Mouse (Mus musculus) fat pad, adult 2 months (tissue): ENCODE data around the gene Tmem165.

Experiments
- DNase-seq: peaks from one replicate; pipeline ENCODE4 v3.0.0-alpha.2; 2011; ENCODE audit warnings: low read depth, low spot score; ENCODE audit errors: extremely low read depth

Gene Tmem165

DNA sequence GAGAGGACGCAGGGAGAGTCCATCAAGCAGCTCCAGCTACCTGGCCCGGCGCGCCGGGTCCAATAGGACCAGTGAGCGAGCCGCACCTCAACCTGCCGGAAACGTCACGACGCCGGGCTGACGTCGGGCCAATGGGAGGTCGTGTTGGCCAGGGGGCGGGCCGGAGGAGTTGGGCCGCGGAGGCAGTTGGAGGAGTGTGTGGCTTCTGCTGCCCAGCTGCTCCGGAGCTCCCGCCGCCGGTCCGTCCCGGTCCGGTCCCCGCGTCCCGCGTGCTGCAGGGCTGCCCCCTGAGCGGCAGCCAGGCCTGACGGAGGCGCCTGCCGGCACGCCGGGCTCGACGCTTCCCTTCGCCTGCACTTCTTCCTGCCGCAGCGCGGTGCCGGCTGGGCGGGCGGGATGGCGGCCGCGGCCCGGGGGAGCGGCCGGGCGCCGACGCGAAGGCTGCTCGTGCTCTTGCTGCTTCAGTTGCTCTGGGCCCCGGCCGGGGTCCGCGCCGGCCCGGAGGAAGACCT lies at the start of gene Tmem165:
TSS of gene Tmem165 (plus strand) at position 131 of the 512 bp plus-strand sequence.
- DNase-seq: no peak

DNA sequence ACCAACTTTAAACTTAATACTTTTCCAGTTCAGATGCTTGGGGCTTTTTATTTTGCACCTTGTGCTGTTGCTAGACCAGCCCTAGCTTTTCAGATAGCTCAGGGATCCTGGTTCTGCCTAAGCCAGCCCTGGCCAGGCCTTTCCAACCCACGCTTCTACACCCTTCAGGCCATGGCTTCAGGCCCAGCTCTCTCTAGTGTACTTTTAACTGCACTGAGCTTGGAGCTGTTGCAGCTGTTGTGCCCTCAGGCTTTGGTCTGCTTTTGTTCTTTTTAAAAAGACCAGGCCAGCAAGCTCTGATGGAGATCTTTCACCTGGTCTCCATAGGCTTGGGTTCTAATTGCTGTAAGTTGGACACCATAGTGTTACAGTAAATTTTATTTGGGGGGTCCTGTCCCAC lies 48.0 kb upstream of the Tmem165 start:
- DNase-seq: peak; percentile 71

GRCm38 (mm10) chr5:76136271-76136670 lies 47.4 kb upstream of the Tmem165 start:
- DNase-seq: peak; percentile 84

GRCm38 (mm10) chr5:76137586-76137985 lies 46.1 kb upstream of the Tmem165 start:
- DNase-seq: no peak

DNA sequence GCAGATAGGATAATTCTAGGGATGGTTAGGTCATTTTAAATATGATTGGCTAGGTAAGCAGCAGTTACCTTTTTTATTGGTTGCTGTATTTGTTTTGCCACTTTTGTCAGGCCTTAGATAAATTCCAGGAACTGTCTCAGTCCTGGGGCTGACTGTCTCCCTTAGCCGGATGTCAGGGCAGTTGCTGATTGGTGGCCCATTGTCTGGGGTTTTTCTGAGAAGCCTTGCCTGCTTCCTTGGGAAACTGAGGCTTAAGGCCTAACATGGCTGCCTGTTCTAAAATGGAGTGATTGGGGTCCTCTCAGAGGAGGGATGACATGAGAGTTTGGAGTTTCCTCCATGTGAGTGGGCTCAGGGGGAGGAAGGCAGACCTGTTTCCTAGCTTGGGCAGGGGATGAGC lies 45.6 kb upstream of the Tmem165 start:
- no peak for DNase-seq

GRCm38 (mm10) chr5:76138512-76138911 lies 45.2 kb upstream of the Tmem165 start:
- no peak for DNase-seq

DNA sequence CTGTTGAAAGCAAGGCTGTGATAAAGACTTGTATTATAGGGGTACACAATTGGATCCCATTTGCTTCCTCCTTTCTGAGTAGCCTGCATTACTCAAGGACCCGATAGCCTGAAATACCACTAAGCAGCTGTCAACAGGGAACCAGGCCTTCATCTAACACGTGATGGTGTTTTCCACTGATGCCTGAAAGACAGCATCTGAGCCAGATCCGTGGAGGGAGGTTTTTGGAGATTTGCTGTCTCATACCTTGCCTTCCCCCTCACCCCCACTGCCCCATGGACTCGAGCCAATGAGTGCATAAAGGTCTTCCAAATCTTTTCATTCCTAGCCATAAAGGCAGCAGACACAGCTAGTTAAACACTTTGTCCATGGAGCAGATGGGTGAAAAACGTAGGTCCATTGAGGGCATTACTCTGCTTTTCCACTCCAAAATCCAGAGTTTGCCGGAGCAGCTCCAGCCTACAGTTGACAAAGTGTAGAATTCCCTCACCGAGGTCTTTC lies 44.5 kb upstream of the Tmem165 start:
- DNase-seq: no peak

DNA sequence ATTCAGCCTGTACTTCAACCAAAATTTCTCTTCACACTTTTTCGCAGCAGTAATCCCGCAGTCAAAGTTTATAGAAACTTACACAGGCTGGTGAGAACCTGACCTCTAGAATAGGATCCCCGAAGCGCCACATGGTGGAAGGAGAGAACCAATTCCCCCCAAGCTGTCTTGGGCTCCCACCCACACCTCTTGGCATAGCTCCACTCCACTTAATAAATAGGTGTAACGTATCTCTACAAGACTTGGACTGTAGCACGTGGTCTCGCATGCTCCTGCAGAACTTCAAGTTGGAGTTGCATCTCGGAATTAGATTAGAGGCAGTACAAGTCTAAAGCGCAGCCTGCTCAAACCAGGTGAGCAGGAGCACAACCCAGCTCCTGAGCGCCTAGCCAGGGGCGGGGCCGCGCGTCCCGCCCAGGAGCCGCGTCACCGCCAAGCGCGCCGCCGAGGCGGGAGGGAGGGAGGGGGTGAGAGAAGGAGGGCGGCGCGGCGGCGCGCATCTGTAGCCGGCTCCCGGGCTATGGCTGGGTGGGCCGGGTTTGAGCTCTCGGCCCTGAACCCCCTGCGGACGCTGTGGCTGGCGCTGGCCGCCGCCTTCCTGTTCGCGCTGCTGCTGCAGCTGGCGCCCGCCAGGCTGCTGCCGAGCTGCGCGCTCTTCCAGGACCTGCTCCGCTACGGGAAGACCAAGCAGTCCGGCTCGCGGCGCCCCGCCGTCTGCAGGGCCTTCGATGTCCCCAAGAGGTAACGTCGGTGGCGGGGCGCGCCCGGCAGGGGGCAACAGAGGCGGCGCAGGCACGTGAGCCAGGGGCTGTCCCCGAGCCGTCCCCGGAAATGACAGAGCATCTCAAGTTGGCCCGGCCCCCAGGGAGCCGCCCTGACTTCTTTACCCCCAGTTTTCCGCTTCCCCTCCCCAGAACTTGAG lies 43.6 kb upstream of the Tmem165 start, which contains the start of gene Srd5a3:
TSS of gene Srd5a3 (plus strand) at position 464 of the 922 bp plus-strand sequence.
- DNase-seq: no peak

DNA sequence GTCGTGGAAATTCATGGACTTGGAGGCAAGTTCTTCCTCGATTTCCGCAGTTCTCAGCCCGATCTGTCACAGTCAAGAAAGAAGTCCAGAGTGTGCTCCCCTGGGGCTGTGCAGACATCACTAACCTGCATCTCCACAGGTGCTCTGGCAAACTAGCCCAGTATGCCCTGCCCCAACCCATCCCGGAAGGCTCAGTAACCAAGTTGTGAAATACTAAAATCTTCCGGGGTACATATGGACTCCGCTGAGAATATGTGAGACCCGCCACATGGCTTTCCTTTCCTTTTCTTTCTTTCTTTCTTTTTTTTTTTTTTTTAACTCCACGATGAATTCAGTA lies 43.0 kb upstream of the Tmem165 start:
- peak; percentile 37 for DNase-seq

GRCm38 (mm10) chr5:76143356-76143755 lies 40.3 kb upstream of the Tmem165 start:
- DNase-seq: no peak

DNA sequence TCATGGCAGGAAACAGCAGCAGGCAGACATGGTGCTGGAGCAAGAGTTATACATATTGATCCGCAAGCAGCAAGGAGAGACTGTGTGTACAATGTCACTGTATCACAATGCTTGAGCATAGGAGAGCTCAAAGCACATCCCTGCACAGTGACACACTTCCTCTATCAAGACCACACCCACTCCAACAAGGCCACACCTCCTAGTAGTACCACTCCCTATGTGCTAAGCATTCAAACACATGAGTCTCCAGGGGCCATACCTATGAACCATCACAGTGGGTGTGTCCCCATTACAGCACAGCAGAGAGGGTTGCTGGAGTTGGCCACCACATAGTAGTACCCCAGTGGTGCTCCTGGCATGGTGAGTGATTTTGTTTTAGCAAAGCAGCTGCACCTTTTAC lies 37.3 kb upstream of the Tmem165 start:
- no peak for DNase-seq

GRCm38 (mm10) chr5:76149436-76149835 lies 34.2 kb upstream of the Tmem165 start:
- DNase-seq: no peak

GRCm38 (mm10) chr5:76152956-76153355 lies 30.7 kb upstream of the Tmem165 start:
- DNase-seq: no peak

DNA sequence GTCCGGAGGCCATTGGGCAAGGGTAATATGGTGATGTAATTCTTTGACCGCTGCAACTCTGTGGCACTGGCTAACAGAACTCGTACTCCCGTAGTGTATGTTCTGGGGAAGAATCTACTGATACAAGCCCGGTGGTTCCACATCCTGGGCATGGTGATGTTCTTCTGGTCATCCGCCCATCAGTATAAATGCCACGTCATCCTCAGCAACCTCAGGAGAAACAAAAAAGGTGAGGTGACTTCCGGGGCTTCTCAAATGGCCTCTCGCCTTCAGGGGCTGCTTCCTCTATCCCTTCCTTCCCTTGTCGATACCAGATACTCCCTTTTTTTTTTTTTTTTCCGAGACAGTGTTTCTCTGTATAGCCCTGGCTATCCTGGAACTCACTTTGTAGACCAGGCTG lies 30.2 kb upstream of the Tmem165 start:
- DNase-seq: no peak

- no peak for DNase-seq
Measured at GRCm38 (mm10) chr5:76154434-76155165, 29.1 kb upstream of the Tmem165 start.

GRCm38 (mm10) chr5:76159555-76159954 lies 24.1 kb upstream of the Tmem165 start:
- no peak for DNase-seq

GRCm38 (mm10) chr5:76160086-76160485 lies 23.6 kb upstream of the Tmem165 start:
- DNase-seq: no peak

GRCm38 (mm10) chr5:76161491-76161890 lies 22.2 kb upstream of the Tmem165 start:
- no peak for DNase-seq

- DNase-seq: no peak
Measured at GRCm38 (mm10) chr5:76162926-76163325, 20.8 kb upstream of the Tmem165 start.

DNA sequence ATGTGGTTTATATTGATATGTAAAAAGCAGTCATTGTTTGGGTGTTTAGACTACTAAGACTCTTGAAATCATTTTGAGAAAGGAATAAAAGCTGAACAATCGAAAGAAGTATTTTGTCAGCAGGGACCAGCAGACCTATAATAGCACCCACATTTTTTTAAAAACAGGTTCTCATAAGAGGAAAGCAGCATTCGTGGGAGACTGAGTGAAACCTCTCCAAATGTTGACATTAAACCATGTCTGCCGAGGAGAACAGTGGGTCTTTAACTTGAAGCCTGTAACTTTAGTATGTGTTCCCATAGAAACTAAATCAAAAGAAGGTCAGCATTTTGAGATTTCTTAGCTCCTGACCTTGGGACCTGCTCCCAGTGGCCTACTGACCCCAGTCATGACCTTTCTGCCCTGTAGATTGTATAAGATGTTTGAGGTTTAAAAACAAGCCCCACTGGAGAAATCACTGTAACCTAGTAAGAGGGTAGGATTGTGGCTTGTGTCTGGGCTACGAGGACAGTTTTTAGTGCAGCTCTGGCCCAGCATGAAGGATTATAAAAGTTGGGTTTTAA lies 19.8 kb upstream of the Tmem165 start:
- no peak for DNase-seq

- no peak for DNase-seq
Measured at GRCm38 (mm10) chr5:76164827-76165226, 18.9 kb upstream of the Tmem165 start.
